Mouse (Mus musculus) olfactory bulb, adult 2 months (tissue): Measurements from ENCODE around the gene Tln1. TPM values are rescaled to one million over a fixed set of nuclear protein-coding genes. Genes with fewer than 3 reads are reported as not detected.
A peak's percentile ranks its signal among the peaks of the same experiment; 100 is the strongest.

Experiments used
- H3K27ac ChIP-seq: fragments of 200-500 bp; 2 replicates; pipeline ENCODE4 v1.5.1; 2012; ENCODE audit warnings: low read depth, low read length; ENCODE audit not compliant: insufficient read depth
- H3K4me1 ChIP-seq: fragments of 200-500 bp; 2 replicates; pipeline ENCODE4 v1.6.1; 2012; ENCODE audit warnings: low read length; ENCODE audit not compliant: control insufficient read depth, insufficient read depth
- H3K4me3 ChIP-seq: fragments of 200-500 bp; 2 replicates; pipeline ENCODE4 v1.5.1; 2012; ENCODE audit warnings: mild to moderate bottlenecking, low read depth, low read length, moderate library complexity; ENCODE audit not compliant: insufficient read depth
- CTCF ChIP-seq: fragments of 200-500 bp; IDR thresholded peaks from 2 replicates; pipeline ENCODE4 v1.5.1; 2012; ENCODE audit warnings: low read depth, mild to moderate bottlenecking, low read length, moderate library complexity; ENCODE audit not compliant: insufficient read depth
- POLR2A ChIP-seq: fragments of 200-500 bp; IDR thresholded peaks from 2 replicates; pipeline ENCODE4 v1.6.1; 2012; ENCODE audit warnings: mild to moderate bottlenecking, low read depth, low read length, moderate library complexity; ENCODE audit not compliant: insufficient read depth
- WGBS: fragments of 180-500 bp; shearing (Covaris S2); methylation state at CpG from one replicate; pipeline ENCODE4 v1.1.7; 2018; 5-methylcytosine and 5-hydroxymethylcytosine counted together
- polyA plus RNA-seq: library from polyadenylated mRNA; stranded (reverse); fragments of >200 nt; gene quantifications from 2 replicates; pipeline ENCODE4 v1.2.4, GENCODE M21; 2012; ENCODE audit warnings: low replicate concordance; ENCODE audit not compliant: missing spikeins, insufficient read depth, insufficient read length

The Tln1 gene
- polyA plus RNA-seq, 1 experiment: 147 TPM

DNA sequence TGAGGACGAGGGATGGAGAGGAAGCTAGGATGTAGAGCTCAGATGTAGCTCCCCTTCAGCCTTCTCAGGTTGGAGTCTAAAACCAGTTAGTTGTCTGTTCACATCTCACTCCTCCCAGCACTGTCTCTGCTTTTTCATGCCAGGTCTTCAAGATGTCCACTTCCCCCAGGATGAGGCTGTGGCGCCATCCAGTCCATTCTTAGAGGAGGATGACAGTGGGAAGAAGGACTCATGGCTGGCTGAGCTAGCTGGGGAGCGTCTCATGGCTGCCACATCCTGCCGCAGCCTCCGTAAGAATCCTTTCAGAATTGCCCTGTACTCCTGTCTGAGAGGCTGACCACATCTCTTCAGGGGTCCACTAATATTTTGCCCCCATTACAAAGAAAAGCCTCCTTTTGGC lies 18.2 kb upstream of the Tln1 start:
- Histone ChIP-seq H3K27ac (no peak overlapping the region), H3K4me1 (peaks cover 12% of the 10 kb centered on the region), H3K4me3 (no peak overlapping the region)
- TF ChIP-seq CTCF (no peak), POLR2A (no peak)
- WGBS: 93% methylated on average over 5 of the region's 5 CpGs

DNA sequence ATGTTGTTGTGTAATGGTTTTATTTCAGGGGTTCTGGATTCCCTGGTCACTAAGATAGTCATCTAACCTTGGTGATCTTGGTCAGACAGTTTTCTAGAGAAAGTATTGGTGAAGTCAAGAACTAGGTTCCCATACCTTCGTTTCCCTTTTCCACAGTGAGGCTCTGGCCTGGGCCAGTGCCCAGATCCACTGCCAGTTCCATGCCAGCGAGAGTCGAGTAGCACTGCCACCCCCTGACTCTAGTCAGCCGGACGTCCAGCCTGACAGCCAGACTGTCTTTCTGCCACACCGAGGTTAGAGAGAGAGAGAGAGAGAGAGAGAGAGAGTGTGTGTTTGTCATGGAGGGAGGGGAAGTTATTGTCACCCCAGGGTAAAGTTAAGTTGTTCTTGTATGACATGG lies 17.2 kb upstream of the Tln1 start:
- no peak overlapping the region for H3K27ac ChIP-seq
- H3K4me1 ChIP-seq: peaks cover 10% of the 10 kb centered on the region
- H3K4me3 ChIP-seq: no peak overlapping the region
- 39% methylated on average over 6 of the region's 6 CpGs for WGBS
- TF ChIP-seq CTCF (no peak), POLR2A (no peak)

DNA sequence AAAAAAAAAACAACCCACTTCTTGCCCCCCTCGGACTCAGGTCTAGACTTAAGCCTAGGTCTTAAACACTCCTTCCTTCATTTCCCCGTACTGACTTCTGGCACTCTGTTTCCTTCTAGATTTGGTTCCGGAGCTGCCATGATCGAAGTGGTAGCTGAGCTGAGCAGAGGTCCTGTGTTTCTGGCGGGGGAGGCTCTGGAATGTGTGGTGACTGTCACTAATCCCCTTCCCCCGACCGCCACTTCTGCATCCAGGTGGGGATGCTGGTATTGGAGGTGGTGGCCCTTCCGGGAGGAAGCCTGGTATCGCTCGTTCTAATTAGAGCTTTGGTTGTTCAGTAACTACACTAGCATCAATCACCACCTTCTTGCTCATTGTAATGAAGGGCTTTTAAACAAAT lies 16.8 kb upstream of the Tln1 start:
- WGBS: 1% methylated on average over 10 of the region's 10 CpGs
- H3K4me3 ChIP-seq: peak overlapping the region; percentile 94
- H3K27ac ChIP-seq: no peak overlapping the region
- peaks cover 10% of the 10 kb centered on the region for H3K4me1 ChIP-seq
- TF ChIP-seq POLR2A (no peak), CTCF (no peak)

DNA sequence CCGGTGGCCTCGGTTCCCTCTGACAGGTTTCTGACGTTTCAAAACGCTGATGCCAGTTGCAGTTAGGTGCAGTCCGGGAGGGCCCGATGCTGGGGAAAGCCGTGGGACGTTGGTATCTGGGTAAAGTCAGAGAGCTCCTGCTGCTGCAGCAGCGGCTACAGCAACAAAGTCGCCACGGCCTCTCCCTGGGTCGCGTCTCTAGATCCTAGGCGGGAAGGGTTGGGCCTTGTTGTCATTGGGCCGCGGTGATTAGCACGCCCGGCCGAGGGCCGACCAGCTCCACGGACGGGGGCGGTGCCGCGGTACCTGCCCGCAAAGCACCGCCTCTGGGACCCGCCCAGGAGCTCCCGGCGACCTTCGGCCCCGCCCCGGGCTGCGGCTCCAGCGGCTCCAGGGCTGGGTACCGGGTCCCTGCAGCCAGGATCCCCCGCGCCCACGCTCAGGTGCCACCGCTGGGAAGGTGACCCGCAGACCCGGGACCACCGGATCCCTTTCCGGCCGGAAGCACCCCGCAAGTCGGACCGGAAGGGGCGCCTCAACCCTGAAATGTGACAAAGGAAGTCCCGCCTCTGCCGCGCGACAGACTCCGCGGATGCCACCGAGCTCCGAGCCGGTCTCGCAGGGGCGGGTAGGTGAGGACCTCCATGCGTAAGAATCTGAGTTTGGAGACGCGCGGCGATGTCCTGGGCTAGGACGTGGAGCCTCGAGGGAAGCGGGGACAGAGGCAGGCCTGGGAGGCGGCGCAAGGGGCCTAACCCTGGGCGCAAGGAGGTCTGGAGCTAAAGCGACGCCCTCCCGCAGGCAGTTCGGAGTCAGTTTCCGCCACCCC lies 16.1 kb upstream of the Tln1 start, which contains the start of the genes Rgp1 and Gba2:
Rgp1 (plus strand) TSS at position 340 of the 829 bp plus-strand sequence.
Gba2 (minus strand) TSS at position 498 of the 829 bp plus-strand sequence.
- under 1% methylated on average over 76 of the region's 76 CpGs for WGBS
- no peak for TF ChIP-seq CTCF
- peak; percentile 71 for TF ChIP-seq POLR2A
- H3K4me1 ChIP-seq: peaks cover 10% of the 10 kb centered on the region
- peak within 1 kb of the TSS; percentile 94 for H3K4me3 ChIP-seq
- peak within 1 kb of the TSS; percentile 31; the same call in 1 of the 2 replicates for H3K27ac ChIP-seq

DNA sequence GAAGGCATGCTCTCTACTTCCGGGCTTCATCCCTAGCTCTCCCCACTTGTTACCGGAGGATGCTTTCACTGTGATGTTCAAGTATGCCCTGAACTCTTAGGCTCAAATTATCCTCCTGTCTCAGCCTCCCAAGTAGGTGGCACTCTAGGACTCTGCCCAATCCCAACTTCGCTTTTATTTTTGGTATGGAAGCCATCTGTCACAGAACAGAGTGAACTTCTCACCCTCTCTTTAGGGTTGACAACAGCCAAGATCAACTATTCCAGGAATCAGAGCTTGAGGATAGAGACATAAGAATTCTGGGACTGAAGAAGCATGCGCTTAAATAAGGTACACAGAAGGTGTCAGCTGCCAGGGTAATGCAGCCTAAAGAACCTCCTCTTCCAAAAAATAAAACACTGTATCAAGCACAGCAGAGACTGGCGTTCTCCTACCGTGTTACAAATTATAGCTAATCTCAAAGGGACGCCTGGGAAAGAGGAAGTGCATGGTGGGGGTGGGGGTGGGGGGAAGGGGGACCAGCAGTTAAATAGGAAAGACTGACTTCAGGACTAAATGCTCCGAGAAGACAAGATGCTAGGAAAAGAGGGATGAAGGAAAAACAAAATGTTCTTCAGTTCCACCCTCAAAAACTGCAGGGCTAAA lies 14.9 kb upstream of the Tln1 start:
- 24% methylated on average over 8 of the region's 8 CpGs for WGBS
- no peak overlapping the region for H3K27ac ChIP-seq

DNA sequence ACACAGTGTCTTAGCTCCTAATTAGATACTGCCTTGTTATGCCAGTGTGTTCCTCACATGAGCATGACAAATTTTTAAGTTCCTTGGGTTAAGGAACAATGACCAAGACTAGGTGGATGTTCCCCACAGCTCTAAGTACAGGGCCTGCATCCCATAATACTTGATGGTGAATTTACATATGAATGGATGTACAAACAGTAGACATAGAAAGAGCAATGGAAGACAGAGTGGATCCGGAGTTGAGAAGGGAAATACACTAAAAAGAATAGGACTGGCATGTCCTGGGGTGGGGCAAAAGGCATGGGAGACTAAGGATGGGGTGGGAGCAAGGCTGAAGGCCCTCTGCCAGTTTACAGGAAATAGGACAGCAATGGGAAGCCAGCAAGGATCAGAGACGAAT lies 12.9 kb upstream of the Tln1 start:
- no peak overlapping the region for H3K4me3 ChIP-seq

More for the DNA sequence above, 14.9 kb upstream of the Tln1 start:
- Histone ChIP-seq H3K4me3 (peak overlapping the region; percentile 94), H3K4me1 (peaks cover 10% of the 10 kb centered on the region)
- TF ChIP-seq CTCF (no peak), POLR2A (no peak)

DNA sequence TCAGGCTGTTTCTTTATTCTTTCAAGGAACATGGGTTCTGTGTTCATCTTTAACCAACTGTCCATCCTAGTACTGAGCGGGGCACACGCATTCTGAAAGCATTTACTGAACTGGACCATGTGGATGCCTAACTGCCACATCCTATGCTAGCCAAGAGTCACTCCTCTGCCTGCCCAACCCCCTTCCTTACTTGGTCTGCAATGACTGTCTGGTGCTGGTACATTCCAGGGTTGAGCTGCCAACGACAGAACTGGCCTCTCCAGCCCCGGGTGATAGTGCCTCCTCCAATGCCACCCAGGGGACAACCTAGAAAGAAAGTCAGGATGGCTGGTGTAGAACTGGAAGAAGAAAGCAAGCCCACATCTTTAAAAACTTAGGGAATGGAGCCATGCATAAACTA lies 11.1 kb upstream of the Tln1 start:
- H3K4me1 ChIP-seq: peaks cover 7% of the 10 kb centered on the region
- no peak overlapping the region for H3K27ac ChIP-seq
- H3K4me3 ChIP-seq: no peak overlapping the region
- TF ChIP-seq POLR2A: no peak
- no peak for TF ChIP-seq CTCF
- 88% methylated on average over 4 of the region's 4 CpGs for WGBS

More for the DNA sequence above, 12.9 kb upstream of the Tln1 start:
- Histone ChIP-seq H3K4me1 (peaks cover 10% of the 10 kb centered on the region), H3K27ac (no peak overlapping the region)
- 15% methylated on average over 2 of the region's 2 CpGs for WGBS
- TF ChIP-seq CTCF: no peak
- TF ChIP-seq POLR2A: no peak

DNA sequence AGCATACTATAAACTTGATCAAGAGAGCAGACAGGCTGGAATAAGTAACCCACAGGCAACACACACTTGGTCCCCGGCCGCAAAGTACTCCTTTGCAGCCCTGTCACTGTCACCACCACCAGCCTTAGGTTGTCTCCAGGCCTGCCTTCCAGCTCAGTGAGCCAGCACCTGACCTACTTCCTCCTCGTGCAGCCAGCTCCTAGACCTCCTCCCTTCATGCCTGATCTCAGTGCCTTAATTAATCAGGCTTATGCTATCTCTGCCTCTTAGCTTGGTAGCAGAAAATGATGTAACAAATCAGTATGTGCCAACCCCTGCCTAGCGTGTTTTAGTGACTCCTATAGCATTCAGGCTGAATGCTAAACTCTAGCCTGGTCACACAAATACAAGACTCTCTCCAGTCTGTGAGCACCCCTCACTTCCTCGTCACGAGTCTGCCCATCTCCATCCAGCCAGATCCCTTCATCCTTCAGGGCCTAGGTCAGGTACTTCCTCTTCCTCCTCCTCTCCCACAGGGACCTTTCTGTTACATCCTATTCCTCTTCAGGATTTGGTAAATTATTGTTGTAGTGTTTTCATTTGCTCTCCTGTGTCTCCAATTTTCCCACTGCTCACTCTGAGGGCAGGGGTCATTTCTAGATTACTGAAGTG lies 9.0 kb upstream of the Tln1 start:
- whole genome bisulfite sequencing: 77% methylated on average over 6 of the region's 6 CpGs
- H3K4me1 ChIP-seq: peaks cover 1% of the 10 kb centered on the region
- no peak for TF ChIP-seq POLR2A
- no peak for TF ChIP-seq CTCF
- H3K27ac ChIP-seq: no peak overlapping the region
- no peak overlapping the region for H3K4me3 ChIP-seq
